Mouse (Mus musculus): ENCODE data around the gene Rnf41.

Rnf41 gene

GRCm38 (mm10) chr10:128411211-128412054 is at the start of gene Rnf41, which contains the start of gene Nabp2:
Gene Rnf41 (plus strand): TSS chr10:128411657.
Gene Nabp2 (minus strand): TSS chr10:128411492.
- DNase-seq, result peak; percentile 97

GRCm38 (mm10) chr10:128361836-128362235 is 49.6 kb upstream of the Rnf41 start:
- DNase-seq, result no peak

DNA sequence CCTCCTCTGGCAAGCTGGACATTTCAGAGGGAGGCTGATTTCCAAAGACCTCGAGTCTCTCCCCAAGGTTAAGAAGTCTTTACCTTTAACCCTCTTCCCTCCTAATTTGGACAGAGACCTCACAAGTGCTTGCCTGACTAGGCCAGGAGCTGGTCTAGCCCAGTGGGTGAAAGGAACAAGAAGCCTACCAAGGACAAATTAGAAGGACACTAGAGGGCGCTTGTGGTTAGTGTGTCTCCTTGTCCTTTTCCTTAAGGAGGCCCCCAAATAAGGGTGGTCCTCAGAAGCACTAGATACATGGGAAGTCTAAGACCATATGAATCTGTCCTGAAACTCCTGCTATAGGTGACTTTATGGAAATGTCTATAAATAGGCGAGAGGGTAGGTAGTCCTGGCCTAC is 48.9 kb upstream of the Rnf41 start:
- DNase-seq, result no peak

- DNase-seq, result no peak
Observed at GRCm38 (mm10) chr10:128367899-128368401, 43.5 kb upstream of the Rnf41 start.

DNA sequence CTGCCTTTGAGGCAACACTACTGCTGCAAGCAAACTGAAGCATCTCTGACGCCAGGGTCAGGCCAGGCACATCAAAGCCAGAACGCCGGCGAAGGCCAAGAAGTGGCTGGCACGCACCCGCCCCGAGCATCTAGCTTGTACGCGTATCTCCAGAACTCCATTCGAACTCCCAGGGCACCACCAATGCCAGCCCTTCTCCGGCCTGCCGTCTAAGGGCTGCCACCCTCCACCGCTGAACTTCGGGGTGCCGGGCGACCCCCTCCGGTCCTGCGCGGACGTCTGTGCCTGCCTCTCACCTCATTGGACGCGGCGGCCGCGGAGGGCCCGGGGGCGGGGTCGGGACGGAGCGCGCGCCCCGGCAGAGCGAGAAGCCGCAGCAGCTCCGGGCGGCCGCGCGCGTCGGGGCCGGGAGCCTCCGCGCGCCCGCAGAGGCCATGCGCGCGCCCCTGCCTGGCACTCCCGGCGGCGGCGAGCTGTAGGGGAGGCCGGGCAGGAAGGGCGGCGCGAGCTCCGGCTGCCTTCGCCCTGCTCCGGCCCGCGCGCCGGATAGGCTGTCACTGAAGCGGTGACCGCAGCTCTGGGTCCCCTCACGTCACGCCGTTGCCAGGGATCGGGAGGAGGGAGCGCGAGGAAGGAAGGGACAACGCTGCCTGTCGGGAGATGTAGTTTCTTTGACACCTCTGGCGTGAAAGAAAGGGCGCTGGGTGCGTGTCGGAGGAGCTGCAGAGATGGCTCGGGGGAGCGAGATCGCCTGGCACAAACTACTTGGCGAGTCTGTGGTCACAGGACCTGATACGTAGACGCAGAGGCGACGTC is 42.8 kb upstream of the Rnf41 start, which contains the start of gene Coq10a:
Gene Coq10a, minus strand, starts transcription at position 596 of the 816 bp plus-strand sequence.
- DNase-seq, result peak; percentile 88

DNA sequence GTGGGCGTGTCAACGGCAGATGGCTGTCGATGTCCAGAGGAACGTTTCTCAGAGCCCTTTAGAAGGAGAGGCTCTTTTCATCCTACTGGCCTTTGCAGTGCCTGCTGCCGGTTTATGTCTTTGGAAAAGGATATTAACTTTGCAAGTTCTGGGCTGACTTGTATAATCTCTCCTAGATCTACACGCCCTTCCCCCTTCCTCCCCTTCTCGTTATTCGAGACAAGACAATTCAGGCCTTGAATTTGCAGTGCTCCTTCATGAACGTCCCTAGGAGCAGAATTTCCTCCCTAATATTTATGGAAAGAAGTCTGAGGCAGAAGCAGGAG is 42.3 kb upstream of the Rnf41 start:
- DNase-seq, result no peak

GRCm38 (mm10) chr10:128369599-128369998 is 41.9 kb upstream of the Rnf41 start:
- DNase-seq, result no peak

DNA sequence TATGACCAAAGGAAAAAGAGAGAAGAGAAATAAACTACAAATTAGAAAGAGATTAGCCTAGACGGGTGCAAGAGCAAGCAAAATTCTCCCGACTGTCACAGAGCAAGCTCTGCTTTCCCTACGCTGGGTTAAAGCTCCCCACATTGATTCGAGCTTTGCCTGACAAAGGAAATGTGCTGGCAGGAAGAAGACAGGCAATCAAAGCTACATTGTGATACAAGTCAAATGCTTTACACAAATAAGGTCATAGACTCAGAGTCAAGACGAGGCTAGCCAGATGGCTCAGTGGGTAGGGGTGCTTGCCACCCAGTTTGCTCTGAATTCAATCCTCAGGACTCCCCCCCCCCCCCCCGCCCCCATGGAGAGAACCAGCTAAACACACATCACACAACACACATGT is 41.4 kb upstream of the Rnf41 start:
- no peak for DNase-seq

GRCm38 (mm10) chr10:128370601-128371000 is 40.9 kb upstream of the Rnf41 start:
- DNase-seq, result no peak

- no peak for DNase-seq
Observed at GRCm38 (mm10) chr10:128372142-128372541, 39.3 kb upstream of the Rnf41 start.

GRCm38 (mm10) chr10:128372989-128373748 is 38.3 kb upstream of the Rnf41 start:
- peak; percentile 38 for DNase-seq

DNA sequence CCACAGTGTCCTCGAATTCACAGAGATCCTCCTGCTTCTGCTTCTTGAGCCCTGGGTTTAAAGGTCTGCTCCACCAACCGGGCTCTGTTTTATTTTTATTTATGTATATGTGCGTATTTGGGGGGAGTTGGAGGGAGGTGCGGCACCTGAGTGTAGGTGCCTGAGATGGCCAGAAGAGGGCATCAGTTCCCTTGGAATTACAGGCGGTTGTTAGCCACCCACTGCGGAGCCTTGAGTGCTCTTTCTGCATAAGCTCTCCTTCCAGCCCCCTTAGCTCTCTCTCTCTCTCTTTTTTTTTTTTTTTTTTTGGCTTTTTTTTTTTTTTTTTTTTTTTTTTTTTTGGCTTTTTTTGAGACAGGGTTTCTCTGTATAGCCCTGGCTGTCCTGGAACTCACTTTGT is 37.1 kb upstream of the Rnf41 start:
- peak; percentile 41 for DNase-seq

DNA sequence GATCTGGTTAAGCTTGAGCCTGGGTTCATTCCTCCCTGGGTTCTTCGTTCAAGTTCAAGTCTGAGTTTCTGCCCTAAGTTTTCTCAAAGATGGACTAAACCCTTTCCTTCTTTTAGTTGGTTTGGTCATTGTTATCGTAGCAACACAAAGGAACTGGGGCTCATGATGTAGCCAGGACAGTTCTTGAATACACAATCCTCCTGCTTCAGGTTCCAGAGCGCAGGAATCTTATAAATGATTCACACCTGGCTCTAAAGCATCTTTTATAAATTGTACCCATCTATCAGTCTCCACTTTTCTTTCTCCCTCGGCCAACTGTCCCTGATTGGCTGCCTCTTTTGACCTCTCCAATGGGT is 35.4 kb upstream of the Rnf41 start:
- no peak for DNase-seq

- peak; percentile 89 for DNase-seq
Observed at GRCm38 (mm10) chr10:128376455-128377211, 34.8 kb upstream of the Rnf41 start, which contains the start of gene Ankrd52. Gene Ankrd52 (plus strand): TSS chr10:128377115.

- DNase-seq, result peak; percentile 56
Observed at GRCm38 (mm10) chr10:128377222-128377939, 34.1 kb upstream of the Rnf41 start.

GRCm38 (mm10) chr10:128377940-128378448 is 33.5 kb upstream of the Rnf41 start:
- DNase-seq, result no peak

DNA sequence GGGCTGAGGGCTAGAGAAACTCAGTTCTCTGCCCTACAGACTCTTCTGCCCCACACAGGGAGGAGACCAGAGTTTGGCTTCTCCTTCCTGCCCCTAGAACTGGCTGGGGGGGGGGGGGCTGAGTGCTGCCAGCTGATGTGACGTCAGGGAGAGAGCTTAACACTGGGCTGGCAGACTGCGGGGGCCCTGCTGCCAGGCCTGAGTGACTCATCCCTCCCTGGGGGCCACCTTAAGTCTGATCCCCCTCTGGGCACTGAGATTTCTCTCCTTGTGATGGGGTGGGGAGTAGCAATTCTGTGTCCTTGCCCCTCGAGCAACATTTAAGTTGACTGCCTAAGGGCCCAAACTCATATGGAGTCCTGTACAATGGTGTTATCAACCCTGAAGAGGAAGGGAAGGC is 33.0 kb upstream of the Rnf41 start:
- DNase-seq, result no peak

GRCm38 (mm10) chr10:128379260-128379659 is 32.2 kb upstream of the Rnf41 start:
- DNase-seq, result no peak

GRCm38 (mm10) chr10:128380565-128380964 is 30.9 kb upstream of the Rnf41 start:
- DNase-seq, result peak; percentile 66

DNA sequence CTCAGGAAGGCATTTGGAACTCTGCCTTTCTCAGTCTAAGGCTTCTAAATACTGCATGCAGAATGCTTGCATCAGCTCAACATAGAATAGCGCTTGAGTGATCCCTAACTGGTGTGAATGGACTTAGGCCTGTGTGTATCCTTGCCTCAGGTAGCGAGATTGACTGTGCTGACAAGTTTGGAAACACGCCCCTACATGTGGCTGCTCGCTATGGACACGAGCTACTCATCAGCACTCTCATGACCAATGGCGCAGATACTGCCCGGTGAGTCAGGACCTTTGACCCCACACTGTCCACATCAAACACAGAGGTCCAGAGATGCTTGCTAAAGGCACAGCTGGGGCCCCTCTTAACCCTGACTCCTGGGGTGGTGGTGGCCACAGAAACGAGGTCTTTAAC is 29.0 kb upstream of the Rnf41 start:
- DNase-seq, result no peak

DNA sequence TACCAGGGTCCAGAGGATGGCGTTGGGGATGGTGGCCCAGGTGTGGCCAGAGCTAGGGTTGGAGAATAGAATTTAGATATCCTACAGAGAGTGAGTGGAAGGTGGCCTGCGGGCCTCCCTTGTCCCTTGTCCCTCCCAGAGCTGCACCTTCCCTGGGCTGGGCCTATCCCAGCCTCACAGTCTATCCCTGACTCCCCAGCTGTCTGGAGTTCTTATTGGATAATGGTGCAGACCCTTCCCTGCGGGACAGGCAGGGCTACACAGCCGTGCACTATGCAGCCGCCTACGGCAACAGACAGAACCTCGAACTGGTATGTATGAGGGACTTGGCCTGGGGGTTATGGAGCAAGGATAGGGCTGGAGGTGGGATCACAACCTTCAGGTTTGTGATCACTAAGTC is 25.6 kb upstream of the Rnf41 start:
- no peak for DNase-seq
